Mouse (Mus musculus): ENCODE results near the gene Dbt.

GRCm38 (mm10) chr3:116474602-116475001, 38.3 kb upstream of the Dbt start:
- TF ChIP-seq CTCF (IDR thresholded peaks at IDR 0.05 in 2 of 3, conservative IDR thresholded peaks at IDR 0.05 in 1 of 3; ENCODE audit: control insufficient read depth in 1 of 3, insufficient read depth in 1 of 3, low read depth in 2 of 3, low read length in 3 of 3, poor library complexity in 1 of 3, severe bottlenecking in 1 of 3) = no peak
- TF ChIP-seq EP300 (IDR thresholded peaks at IDR 0.05; ENCODE audit: low read depth in 1 of 2, low read length in 2 of 2) = no peak
- TF ChIP-seq POLR2A (IDR thresholded peaks at IDR 0.05; ENCODE audit: control insufficient read depth in 1 of 2, insufficient read depth in 1 of 2, low read depth in 1 of 2, low read length in 2 of 2, poor library complexity in 1 of 2) = no peak
- TF ChIP-seq RCOR1 (IDR thresholded peaks at IDR 0.05; ENCODE audit: low read depth, low read length) = no peak
- TF ChIP-seq TAL1 (IDR thresholded peaks at IDR 0.05; ENCODE audit: low read length) = no peak
- no peak for TF ChIP-seq SIN3A (IDR thresholded peaks at IDR 0.05; ENCODE audit: low read length)
- TF ChIP-seq TCF12 (IDR thresholded peaks at IDR 0.05; ENCODE audit: low read depth, low read length) = no peak
